Mouse (Mus musculus) G1E-ER4 (cell line): Measurements from ENCODE around the gene Smim17. TPM values are rescaled to one million over a fixed set of nuclear protein-coding genes. Genes with fewer than 3 reads are reported as not detected.

Experiments
- GATA1 ChIP-seq: IDR thresholded peaks from one replicate; pipeline ENCODE4 v1.8.0; 2012; ENCODE audit warnings: low read length, inconsistent platforms
- polyA plus RNA-seq: library from polyadenylated mRNA; stranded (reverse); fragments of >175 nt; gene quantifications from 2 replicates; pipeline ENCODE4 v1.2.3, GENCODE M21; 2012

The Smim17 gene
- polyA plus RNA-seq, 1 experiment, result not detected

DNA sequence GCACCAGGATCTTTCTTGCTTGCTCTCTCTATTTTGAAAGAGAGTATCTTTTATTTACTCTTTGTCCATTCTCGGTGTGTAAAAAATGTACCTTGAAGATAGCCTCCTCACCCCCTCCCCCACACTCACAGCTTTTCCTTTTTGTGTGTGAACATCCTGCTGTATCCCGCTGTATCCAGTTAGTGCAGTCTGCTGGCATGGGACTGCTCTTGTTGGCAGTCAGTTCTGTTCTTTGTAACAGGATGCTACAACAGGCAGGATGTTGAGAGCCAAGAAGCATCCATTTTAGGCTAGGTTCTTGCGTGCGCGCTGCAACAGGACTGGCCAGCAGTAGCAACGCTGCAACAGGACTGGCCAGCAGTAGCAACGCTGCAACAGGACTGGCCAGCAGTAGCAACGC lies 11.5 kb upstream of the Smim17 start:
- TF ChIP-seq GATA1, result no peak

- no peak for TF ChIP-seq GATA1
Observed at GRCm38 (mm10) chr7:6388971-6389370, 9.5 kb upstream of the Smim17 start.

DNA sequence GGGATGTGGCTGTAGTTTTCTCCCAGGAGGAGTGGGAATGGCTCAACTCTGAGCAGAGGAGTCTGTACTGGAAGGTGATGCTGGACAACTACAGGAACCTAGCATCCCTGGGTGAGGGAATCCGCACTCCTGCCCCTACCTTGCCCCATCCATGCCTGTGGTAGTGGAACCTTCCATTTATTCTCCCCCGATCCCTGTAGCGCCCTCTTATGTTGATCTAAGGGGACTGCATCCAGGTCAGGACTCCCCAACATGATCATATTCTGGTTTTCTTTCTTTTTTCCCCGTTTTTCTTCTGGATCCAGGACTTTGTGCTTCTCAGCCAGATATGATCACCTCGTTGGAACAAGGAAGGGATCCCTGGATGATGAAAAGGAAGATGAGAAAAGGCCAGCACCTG lies 9.1 kb upstream of the Smim17 start:
- TF ChIP-seq GATA1, result no peak

GRCm38 (mm10) chr7:6410043-6410442 lies 11.5 kb downstream of the Smim17 start, which contains the start of gene Gm20715:
Gene Gm20715 (plus strand): TSS chr7:6410277.
- TF ChIP-seq GATA1, result no peak

GRCm38 (mm10) chr7:6414626-6415441 lies 16.3 kb downstream of the Smim17 start:
- no peak for TF ChIP-seq GATA1

DNA sequence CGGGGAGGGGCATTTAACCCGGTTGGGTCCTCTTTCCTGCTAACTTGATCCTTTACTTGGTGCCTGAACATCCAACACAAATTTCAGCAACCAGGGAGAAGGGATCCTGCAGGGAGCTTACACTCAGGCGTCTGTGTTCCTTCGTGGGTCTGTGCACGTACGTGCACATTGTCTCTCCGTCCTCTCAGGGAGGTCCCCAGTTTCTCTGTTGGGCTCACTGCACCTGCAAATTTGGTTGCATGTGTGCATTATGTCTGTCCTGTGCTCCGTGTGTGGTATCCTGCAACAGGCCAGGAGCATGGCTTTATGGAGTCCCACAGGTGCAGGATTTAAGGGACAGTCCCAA lies 16.9 kb downstream of the Smim17 start:
- TF ChIP-seq GATA1, result no peak

GRCm38 (mm10) chr7:6419894-6420293 lies 21.4 kb downstream of the Smim17 start:
- no peak for TF ChIP-seq GATA1

- no peak for TF ChIP-seq GATA1
Observed at GRCm38 (mm10) chr7:6429381-6429780, 30.9 kb downstream of the Smim17 start.

GRCm38 (mm10) chr7:6430342-6430741 lies 31.8 kb downstream of the Smim17 start:
- TF ChIP-seq GATA1, result no peak

DNA sequence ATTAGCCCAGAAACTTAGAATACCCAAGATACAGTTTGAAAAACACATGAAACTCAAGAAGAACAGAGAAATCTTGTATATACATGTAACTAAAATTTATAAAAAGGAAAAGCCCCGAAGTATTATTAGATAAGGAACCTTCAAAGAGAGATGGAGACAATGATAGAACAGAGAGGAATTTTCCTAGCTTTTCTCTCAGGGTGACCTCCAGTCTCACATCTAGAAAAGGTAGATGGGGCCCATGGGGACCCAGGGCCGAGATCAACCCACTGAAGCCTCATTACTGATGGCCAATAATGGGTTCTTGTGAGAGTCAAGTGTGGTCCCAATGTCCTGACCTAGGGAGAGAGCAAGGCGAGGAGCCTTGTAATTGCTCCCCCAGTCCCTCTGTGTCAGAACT lies 39.9 kb downstream of the Smim17 start, which contains the start of gene Olfr1344:
TSS of gene Olfr1344 (plus strand) at position 301 of the 400 bp plus-strand sequence.
- no peak for TF ChIP-seq GATA1

GRCm38 (mm10) chr7:6441173-6441572 lies 42.7 kb downstream of the Smim17 start:
- no peak for TF ChIP-seq GATA1

DNA sequence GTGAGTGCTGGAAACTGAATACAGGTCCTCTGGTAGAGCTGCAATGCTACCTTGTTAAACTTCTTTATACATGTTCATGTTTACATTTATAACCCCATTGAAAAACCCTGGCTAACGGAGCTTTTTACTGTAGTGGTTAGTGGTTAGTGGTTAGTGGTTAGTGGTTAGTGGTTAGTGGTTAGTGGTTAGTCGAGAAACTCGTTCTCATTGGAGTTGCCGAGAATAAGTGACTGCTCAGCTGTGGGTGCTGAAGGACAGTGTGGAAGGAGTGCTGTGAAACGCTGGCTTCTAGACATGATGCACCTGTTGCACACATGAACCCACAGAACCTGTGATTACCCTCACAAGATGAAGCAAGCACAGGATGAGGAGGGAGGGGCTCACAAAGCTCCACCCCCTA lies 49.3 kb downstream of the Smim17 start:
- no peak for TF ChIP-seq GATA1

GRCm38 (mm10) chr7:6455868-6456267 lies 57.4 kb downstream of the Smim17 start, which contains the start of gene Olfr1336:
Gene Olfr1336 (plus strand): TSS chr7:6456168.
- TF ChIP-seq GATA1, result no peak

- TF ChIP-seq GATA1, result no peak
Observed at GRCm38 (mm10) chr7:6456399-6456798, 57.9 kb downstream of the Smim17 start.

DNA sequence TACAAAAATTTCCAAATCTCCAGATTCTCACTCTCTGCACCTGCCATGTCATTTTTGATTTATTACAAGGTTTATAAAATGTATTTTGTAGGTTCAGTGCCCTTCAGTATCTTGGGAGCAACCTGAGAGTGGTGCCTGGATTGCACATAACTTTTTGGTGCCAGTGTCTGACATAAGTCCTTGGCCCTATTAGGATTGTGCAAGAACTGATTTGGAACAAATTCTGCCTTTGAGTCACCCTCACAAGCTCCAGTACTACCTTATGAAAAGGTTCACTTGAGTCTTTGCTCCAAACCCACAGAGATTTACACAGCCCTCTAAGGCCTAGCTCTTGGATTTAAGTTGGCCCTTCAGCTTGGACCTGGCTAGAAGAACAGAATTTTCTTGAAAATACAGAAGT lies 68.4 kb downstream of the Smim17 start, which contains the start of gene Olfr1346:
TSS of gene Olfr1346 (plus strand) at position 151 of the 400 bp plus-strand sequence.
- no peak for TF ChIP-seq GATA1

Other genes with a start within 250 kb of the Smim17 start
- 63.8 and 69.9 TPM in 2 replicates for gene Zfp787, start 242.7 kb upstream of the Smim17 start, polyA plus RNA-seq
- gene Zfp444, start 226.5 kb upstream of the Smim17 start, polyA plus RNA-seq, result 68.9 and 81.1 TPM in 2 replicates
- not detected in 2 replicates for gene Galp, start 201.6 kb upstream of the Smim17 start, polyA plus RNA-seq
- not detected in 2 replicates for gene Zscan5b, start 176.4 kb upstream of the Smim17 start, polyA plus RNA-seq
- not detected in 2 replicates for gene Epp13, start 146.0 kb upstream of the Smim17 start, polyA plus RNA-seq
- 0.16 and 1.4 TPM in 2 replicates for gene Zfp667, start 112.1 kb upstream of the Smim17 start, polyA plus RNA-seq
- not detected in 2 replicates for gene Zfp583, start 67.4 kb upstream of the Smim17 start, polyA plus RNA-seq
- gene Gm3854, start 55.0 kb upstream of the Smim17 start, polyA plus RNA-seq, result not detected in 2 replicates
- 0.02 TPM in 1 of 2 replicates, not detected in the other for gene Zfp78, start 35.4 kb upstream of the Smim17 start, polyA plus RNA-seq
- gene Zfp28, start 15.4 kb upstream of the Smim17 start, polyA plus RNA-seq, result 0.64 and 0.66 TPM in 2 replicates
- not detected in 2 replicates for gene Gm20715, start 11.6 kb downstream of the Smim17 start, polyA plus RNA-seq
- not detected in 2 replicates for gene Olfr1344, start 40.0 kb downstream of the Smim17 start, polyA plus RNA-seq
- not detected in 2 replicates for gene Olfr1336, start 57.5 kb downstream of the Smim17 start, polyA plus RNA-seq
- not detected in 2 replicates for gene Olfr1346, start 68.4 kb downstream of the Smim17 start, polyA plus RNA-seq
- gene Olfr5, start 88.2 kb downstream of the Smim17 start, polyA plus RNA-seq, result not detected in 2 replicates
- not detected in 2 replicates for gene Olfr1347, start 101.0 kb downstream of the Smim17 start, polyA plus RNA-seq
- not detected in 2 replicates for gene Olfr1348, start 110.0 kb downstream of the Smim17 start, polyA plus RNA-seq
- not detected in 2 replicates for gene Olfr1349, start 124.2 kb downstream of the Smim17 start, polyA plus RNA-seq
- not detected in 2 replicates for gene Olfr1350, start 166.1 kb downstream of the Smim17 start, polyA plus RNA-seq